Mouse (Mus musculus): ENCODE data around the gene Gm20388.

Gene Gm20388

GRCm38 (mm10) chr8:123343422-123343821, 3432.8 kb downstream of the Gm20388 start:
- DNase-seq (ENCODE audit: low read depth, low spot score), result no peak

- no peak for DNase-seq (ENCODE audit: low read depth, low spot score)
Measured at GRCm38 (mm10) chr8:123345135-123345534, 3434.5 kb downstream of the Gm20388 start.

- no peak for DNase-seq (ENCODE audit: low read depth, low spot score)
Measured at GRCm38 (mm10) chr8:123345856-123346255, 3435.2 kb downstream of the Gm20388 start.

GRCm38 (mm10) chr8:123347293-123347692, 3436.7 kb downstream of the Gm20388 start:
- DNase-seq (ENCODE audit: low read depth, low spot score), result no peak

GRCm38 (mm10) chr8:123348237-123348843, 3437.7 kb downstream of the Gm20388 start:
- DNase-seq (ENCODE audit: low read depth, low spot score), result no peak

GRCm38 (mm10) chr8:123349073-123349472, 3438.4 kb downstream of the Gm20388 start:
- no peak for DNase-seq (ENCODE audit: low read depth, low spot score)

- DNase-seq (ENCODE audit: low read depth, low spot score), result no peak
Measured at GRCm38 (mm10) chr8:123352118-123352517, 3441.5 kb downstream of the Gm20388 start.

GRCm38 (mm10) chr8:123352786-123353185, 3442.1 kb downstream of the Gm20388 start:
- DNase-seq (ENCODE audit: low read depth, low spot score), result no peak

DNA sequence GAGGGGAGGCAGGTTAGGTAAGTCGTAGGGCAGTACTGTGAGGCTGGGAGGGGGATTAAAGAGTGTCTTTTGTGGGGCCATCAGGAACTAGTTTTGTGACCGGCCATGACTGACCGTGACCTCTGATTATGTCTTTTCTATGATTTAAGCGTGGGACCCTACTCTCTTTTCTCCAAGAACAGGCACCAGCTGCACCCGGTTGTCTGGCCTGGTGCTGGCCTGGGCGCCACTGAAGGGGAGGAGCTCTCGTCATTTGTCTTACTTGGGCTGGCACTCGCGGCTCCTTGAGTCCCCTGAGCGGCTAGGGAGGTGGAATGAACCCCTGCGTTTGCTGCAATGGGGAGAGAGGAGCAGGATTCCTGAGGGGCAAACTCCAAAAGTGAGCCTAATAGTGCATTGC, 3442.6 kb downstream of the Gm20388 start:
- no peak for DNase-seq (ENCODE audit: low read depth, low spot score)

GRCm38 (mm10) chr8:123361082-123361739, 3450.6 kb downstream of the Gm20388 start:
- peak; percentile 67 for DNase-seq (ENCODE audit: low read depth, low spot score)

DNA sequence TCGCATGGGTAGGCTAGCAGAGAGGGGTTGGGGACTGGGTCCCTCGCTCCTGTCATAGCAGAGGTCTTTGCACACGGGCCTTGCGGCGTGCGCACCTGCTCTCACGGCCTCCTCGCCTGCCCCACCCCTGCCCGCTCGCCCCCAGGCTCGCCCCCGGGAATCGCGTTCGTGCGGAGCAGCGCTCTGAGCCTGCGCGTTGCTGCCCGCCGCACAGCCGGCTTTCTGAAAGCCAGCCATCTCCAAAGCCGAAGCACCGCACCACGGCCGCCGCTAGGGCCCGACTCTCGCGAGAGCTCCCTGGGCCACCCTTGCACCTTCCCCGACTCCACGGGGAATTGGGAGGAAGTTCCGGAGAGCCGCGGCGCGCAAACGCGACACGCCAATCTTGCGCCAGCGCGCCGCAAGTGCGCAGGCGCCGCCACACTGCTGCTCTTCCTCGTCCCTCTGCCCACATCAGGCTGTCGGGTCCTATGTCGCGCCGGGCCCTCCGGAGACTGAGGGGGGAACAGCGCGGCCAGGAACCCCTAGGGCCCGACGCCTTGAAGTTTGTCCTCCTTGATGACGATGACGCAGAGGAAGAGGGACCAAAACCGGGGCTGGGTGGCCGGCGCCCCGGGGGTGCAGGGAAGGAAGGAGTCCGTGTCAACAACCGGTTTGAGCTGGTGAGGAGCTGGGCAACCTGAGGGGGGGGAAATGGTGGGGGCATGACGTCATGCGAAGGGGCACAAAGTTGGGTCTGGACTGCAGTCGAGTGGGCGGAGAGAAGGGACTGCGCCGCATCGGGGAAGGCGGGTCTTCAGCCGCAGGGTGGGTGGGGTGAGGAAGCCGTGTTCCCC, 3463.0 kb downstream of the Gm20388 start, which contains the start of gene Tcf25:
TSS of gene Tcf25 (plus strand) at position 351 of the 836 bp plus-strand sequence.
- peak; percentile 98 for DNase-seq (ENCODE audit: low read depth, low spot score)

DNA sequence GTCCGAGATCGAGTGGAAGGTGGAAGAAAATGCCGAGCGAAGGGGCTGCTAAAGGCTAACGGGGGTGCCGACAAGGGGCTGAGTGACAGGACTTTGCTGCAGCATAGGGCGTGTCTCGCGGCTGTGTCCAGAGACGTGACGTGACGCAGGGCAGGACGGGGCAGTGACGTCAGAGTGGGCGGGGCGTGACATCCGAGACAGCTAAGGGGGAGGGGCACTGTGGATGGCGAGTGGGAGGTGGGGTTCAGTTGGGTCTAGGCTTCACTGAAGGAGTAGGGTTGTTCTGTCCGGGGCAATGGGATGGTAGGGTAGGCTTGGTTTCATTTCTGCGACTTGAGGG, 3463.6 kb downstream of the Gm20388 start:
- DNase-seq (ENCODE audit: low read depth, low spot score), result peak; percentile 92

- no peak for DNase-seq (ENCODE audit: low read depth, low spot score)
Measured at GRCm38 (mm10) chr8:123375701-123376100, 3465.1 kb downstream of the Gm20388 start.

DNA sequence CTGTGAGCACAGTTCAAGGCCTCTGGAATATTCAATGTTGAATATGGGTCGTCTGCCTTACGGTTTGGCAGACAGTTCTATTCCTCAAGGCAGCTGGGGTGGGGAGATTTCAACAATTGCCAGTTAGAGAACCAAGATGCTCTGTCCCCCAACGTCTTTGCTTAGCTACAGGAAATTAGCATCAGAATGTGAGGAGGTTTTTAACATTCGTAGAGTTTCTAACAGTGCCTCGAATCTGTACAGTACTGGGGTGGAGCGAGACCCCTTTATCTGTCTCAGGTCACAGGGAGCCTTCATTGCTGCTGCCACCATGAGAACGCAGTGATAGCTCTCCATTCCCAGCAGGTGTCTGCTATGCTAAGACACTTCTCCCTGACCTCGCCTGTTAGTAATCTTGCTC, 3465.5 kb downstream of the Gm20388 start:
- DNase-seq (ENCODE audit: low read depth, low spot score), result no peak

- no peak for DNase-seq (ENCODE audit: low read depth, low spot score)
Measured at GRCm38 (mm10) chr8:123381711-123382110, 3471.1 kb downstream of the Gm20388 start.

DNA sequence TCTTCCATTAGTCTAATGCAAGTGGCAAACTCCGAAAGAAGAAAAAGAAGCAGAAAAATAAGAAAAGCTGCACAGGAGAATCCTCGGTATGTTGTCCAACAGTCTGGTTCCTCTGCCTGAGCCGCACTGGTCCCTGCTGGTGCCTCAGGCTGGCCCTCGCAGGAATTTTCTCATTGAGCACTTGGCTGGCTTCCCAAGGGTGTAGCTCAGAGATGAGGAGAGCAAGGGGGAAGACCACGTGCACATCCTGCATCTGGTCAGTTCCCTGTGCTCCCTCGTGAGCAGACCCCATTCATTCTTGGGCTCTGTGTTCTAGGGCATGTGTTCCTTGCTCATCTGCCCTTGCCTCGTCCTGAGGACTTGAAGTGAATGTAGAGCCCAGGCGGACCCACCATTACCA, 3471.9 kb downstream of the Gm20388 start:
- no peak for DNase-seq (ENCODE audit: low read depth, low spot score)

DNA sequence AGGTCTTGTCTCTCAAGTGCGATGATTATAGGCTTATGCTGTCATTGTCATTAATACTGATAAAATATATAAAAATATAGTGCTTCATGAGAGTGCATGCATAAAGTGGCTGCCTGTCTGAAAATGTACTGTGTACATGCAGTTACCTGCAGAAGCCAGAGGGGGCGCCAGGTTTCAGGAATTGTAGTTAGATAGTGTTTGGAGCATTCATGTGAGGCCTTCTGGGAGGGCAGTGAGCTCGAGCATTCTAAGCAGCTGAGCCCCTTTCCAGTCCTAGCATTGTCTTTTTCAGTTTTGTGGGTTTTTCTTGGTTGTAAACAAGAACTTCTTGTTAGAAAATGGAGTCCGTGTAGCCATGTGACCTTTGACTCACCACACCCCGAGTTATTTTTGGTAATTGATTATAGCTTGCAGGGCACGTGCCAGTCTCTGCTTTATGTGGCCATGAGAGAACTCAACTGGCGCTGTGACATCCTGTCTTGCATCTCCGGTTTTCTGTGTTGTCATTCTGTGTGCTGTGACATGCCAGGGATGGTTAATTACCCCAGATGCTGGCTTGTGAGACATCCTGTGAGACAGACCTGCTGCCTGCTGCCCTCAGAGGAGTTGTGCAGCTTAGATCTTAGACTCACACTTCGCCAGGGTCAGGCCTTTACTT, 3474.4 kb downstream of the Gm20388 start:
- DNase-seq (ENCODE audit: low read depth, low spot score), result peak; percentile 75

- no peak for DNase-seq (ENCODE audit: low read depth, low spot score)
Measured at GRCm38 (mm10) chr8:123387041-123387440, 3476.4 kb downstream of the Gm20388 start.

GRCm38 (mm10) chr8:123387801-123388200, 3477.2 kb downstream of the Gm20388 start:
- DNase-seq (ENCODE audit: low read depth, low spot score), result no peak

DNA sequence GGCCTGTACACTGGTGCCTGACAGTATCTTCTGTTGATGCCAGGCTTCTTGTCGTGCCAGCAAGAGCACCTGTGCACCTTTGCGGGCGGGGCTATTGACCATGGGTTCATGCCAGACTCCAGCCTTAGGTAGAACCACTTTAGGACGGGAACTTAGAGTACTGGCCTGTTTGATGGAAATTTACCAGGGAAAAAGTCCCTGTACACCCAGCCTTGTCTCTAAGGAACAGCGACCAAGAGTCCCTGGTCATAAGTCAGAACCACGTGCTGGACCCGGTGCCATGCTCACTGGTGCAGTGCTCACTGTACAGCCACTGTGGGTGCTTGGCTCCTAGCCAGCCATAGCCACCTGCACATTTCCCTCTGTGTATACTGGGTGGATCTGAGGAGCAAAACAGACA, 3478.4 kb downstream of the Gm20388 start:
- no peak for DNase-seq (ENCODE audit: low read depth, low spot score)

DNA sequence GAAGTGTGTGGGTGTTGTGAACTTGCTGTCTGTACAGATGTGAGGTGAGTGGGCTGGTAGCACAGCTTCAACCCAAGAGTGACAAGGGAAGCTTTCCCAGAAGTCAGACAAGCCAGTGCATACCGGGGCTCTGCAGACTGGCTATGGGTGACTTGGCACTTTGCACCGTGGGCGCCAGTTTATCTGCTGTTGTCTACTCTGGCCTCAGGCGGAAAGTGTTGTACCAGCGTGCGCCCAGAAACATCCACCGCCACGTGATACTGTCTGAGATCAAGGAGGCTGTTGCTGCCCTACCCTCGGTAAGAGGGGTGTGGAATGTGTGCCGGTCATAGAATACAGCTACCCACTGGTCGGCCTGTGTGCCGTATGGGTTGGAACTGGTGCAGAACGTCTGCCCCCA, 3487.7 kb downstream of the Gm20388 start:
- peak; percentile 33 for DNase-seq (ENCODE audit: low read depth, low spot score)

DNA sequence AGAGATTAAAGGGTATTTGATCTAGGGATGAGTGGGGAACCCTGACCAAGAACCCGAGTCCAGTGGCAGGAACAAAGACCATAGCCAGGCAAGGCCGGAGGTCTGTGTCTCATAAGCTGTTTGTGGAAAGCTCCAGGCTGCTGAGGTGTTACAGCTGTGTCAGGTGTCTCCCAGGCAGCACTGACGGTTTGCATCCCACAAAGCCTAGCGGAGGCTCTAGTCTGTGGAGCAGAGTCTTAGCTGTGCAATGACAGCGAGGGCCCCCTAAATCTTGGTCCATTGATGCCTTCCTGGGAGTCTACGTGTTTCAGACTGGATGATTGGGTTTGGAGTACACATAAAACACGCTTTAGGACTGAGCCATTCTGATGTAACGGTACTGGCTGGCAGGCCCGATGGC, 3491.3 kb downstream of the Gm20388 start:
- DNase-seq (ENCODE audit: low read depth, low spot score), result no peak

Data from CD4-positive helper T cell, adult 2 months (primary cell).